Mouse (Mus musculus): ENCODE results near the gene Lrrc23. TPM values are rescaled to one million over a fixed set of nuclear protein-coding genes. Genes with fewer than 3 reads are reported as not detected.

Lrrc23 gene
- polyA plus RNA-seq (2014; fragmentation: Illumina TruSeq; extraction: RNeasy Lipid Tissue Mini Kit (QIAGEN cat#74804); ENCODE audit: low read depth, low replicate concordance) = 2.5 TPM

GRCm38 (mm10) chr6:124779222-124779983 is at the start of gene Lrrc23:
Gene Lrrc23 (minus strand): TSS chr6:124779727.

DNA sequence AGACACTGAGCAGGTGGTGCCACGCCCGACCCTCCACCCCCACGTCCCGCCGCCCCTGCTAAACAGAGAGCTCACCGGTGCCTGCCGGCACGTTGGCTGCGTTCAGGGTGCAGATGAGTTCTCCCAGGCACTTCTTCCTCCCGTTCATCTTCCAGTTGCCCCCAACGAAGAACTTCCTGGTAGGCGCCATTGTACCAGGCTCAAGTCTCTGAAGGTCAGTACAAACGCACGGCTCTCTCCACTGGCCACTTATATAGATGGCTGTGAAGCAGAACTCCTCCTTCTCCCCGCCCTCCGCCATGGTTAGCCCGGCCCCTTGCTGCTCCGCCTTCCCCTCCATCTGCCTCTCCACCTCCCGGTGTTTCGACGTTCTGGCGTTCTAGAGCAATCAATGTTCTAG is 34.4 kb upstream of the Lrrc23 start, which contains the start of gene Tpi1:
TSS of gene Tpi1 (minus strand) at position 364 of the 400 bp plus-strand sequence.

GRCm38 (mm10) chr6:124808358-124809012 is 29.0 kb upstream of the Lrrc23 start, which contains the start of gene Spsb2:
Gene Spsb2 (plus strand): TSS chr6:124808661.

DNA sequence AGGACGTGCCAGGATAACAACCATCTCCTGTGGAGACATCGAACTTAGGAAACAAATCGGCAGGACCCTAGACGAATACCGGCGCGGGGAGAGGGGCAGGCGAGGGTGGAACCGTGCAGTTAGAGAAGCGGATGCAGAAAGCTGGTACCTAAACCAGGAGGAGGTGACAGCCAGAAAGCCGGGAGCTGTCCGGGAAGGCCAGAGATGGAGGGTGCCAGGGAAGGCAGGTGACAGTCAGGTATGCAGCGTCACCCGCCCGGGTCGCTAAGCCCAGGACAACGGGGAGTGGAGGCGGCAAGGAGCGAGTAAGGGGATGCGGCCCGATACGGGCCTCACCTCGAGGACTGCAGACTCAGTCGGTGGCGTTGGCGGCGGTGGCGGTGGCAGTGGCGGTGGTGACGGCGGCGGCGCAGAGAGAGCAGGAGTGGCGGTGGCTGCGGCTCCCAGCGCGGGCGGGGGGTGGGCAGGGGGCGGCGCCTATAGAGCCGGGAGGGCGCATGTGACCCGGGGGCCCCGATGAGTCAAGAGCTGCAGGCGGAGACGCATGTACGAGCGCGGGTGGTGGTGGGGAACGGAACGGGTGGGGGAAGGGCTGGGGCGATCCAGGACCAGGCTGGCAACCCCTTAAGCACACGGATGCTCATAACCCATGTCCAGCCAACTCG is 10.3 kb downstream of the Lrrc23 start, which contains the start of gene Eno2:
TSS of gene Eno2 (minus strand) at position 573 of the 665 bp plus-strand sequence.

GRCm38 (mm10) chr6:124755831-124756595 is 23.5 kb downstream of the Lrrc23 start, which contains the start of the genes Gm45234 and Atn1:
Gene Gm45234 (minus strand): TSS chr6:124756021.
Gene Atn1 (minus strand): TSS chr6:124756524.

GRCm38 (mm10) chr6:124740888-124741761 is 38.4 kb downstream of the Lrrc23 start, which contains the start of gene Grcc10:
Gene Grcc10 (minus strand): TSS chr6:124741374.

DNA sequence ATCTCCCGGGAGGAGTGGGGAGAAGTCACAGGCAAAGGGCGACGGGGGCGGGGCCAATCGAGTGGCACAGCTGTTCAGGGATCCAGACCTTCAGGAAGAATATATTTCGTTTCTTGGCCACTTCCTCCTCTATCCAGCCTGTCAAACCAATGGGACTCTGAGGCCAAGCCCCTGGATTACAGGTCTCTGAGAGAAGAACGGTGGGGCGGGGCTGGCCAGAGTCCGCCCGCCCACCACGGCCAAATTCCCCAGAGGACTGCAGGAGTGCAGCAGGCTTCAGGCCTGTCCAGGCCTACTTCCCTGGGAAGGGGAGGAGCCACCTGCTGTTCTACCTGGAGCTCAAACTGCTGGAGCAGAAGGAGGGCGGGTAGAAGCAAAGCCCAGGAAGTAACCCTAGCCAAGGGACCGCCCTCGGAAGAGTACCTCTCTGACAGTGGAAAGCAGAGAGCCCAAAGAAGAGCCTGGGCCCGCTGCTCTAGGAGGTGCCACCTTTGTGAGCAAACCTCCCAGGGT is 41.0 kb downstream of the Lrrc23 start, which contains the start of gene Ptpn6:
TSS of gene Ptpn6 (minus strand) at position 204 of the 513 bp plus-strand sequence.

Other genes starting within 250 kb of the Lrrc23 start
- 35.1 TPM for gene C1s1, start 237.4 kb downstream of the Lrrc23 start, polyA plus RNA-seq (2014; fragmentation: Illumina TruSeq; extraction: RNeasy Lipid Tissue Mini Kit (QIAGEN cat#74804); ENCODE audit: low read depth, low replicate concordance)
- not detected for gene C1rb, start 209.4 kb downstream of the Lrrc23 start, polyA plus RNA-seq (2014; fragmentation: Illumina TruSeq; extraction: RNeasy Lipid Tissue Mini Kit (QIAGEN cat#74804); ENCODE audit: low read depth, low replicate concordance)
- not detected for gene C1s2, start 143.6 kb downstream of the Lrrc23 start, polyA plus RNA-seq (2014; fragmentation: Illumina TruSeq; extraction: RNeasy Lipid Tissue Mini Kit (QIAGEN cat#74804); ENCODE audit: low read depth, low replicate concordance)
- gene Lpcat3, start 116.7 kb downstream of the Lrrc23 start, polyA plus RNA-seq (2014; fragmentation: Illumina TruSeq; extraction: RNeasy Lipid Tissue Mini Kit (QIAGEN cat#74804); ENCODE audit: low read depth, low replicate concordance) = 38.0 TPM
- 95.4 TPM for gene Emg1, start 67.5 kb downstream of the Lrrc23 start, polyA plus RNA-seq (2014; fragmentation: Illumina TruSeq; extraction: RNeasy Lipid Tissue Mini Kit (QIAGEN cat#74804); ENCODE audit: low read depth, low replicate concordance)
- gene Phb2, start 67.4 kb downstream of the Lrrc23 start, polyA plus RNA-seq (2014; fragmentation: Illumina TruSeq; extraction: RNeasy Lipid Tissue Mini Kit (QIAGEN cat#74804); ENCODE audit: low read depth, low replicate concordance) = 219 TPM
- gene Ptpn6, start 41.0 kb downstream of the Lrrc23 start, polyA plus RNA-seq (2014; fragmentation: Illumina TruSeq; extraction: RNeasy Lipid Tissue Mini Kit (QIAGEN cat#74804); ENCODE audit: low read depth, low replicate concordance) = 4.0 TPM
- 240 TPM for gene Grcc10, start 38.4 kb downstream of the Lrrc23 start, polyA plus RNA-seq (2014; fragmentation: Illumina TruSeq; extraction: RNeasy Lipid Tissue Mini Kit (QIAGEN cat#74804); ENCODE audit: low read depth, low replicate concordance)
- not detected for gene Gm45234, start 23.7 kb downstream of the Lrrc23 start, polyA plus RNA-seq (2014; fragmentation: Illumina TruSeq; extraction: RNeasy Lipid Tissue Mini Kit (QIAGEN cat#74804); ENCODE audit: low read depth, low replicate concordance)
- gene Atn1, start 23.2 kb downstream of the Lrrc23 start, polyA plus RNA-seq (2014; fragmentation: Illumina TruSeq; extraction: RNeasy Lipid Tissue Mini Kit (QIAGEN cat#74804); ENCODE audit: low read depth, low replicate concordance) = 24.6 TPM
- 1.6 TPM for gene Eno2, start 10.1 kb downstream of the Lrrc23 start, polyA plus RNA-seq (2014; fragmentation: Illumina TruSeq; extraction: RNeasy Lipid Tissue Mini Kit (QIAGEN cat#74804); ENCODE audit: low read depth, low replicate concordance)
- gene Spsb2, start 28.9 kb upstream of the Lrrc23 start, polyA plus RNA-seq (2014; fragmentation: Illumina TruSeq; extraction: RNeasy Lipid Tissue Mini Kit (QIAGEN cat#74804); ENCODE audit: low read depth, low replicate concordance) = 3.0 TPM
- gene Tpi1, start 34.6 kb upstream of the Lrrc23 start, polyA plus RNA-seq (2014; fragmentation: Illumina TruSeq; extraction: RNeasy Lipid Tissue Mini Kit (QIAGEN cat#74804); ENCODE audit: low read depth, low replicate concordance) = 811 TPM
- gene Usp5, start 49.8 kb upstream of the Lrrc23 start, polyA plus RNA-seq (2014; fragmentation: Illumina TruSeq; extraction: RNeasy Lipid Tissue Mini Kit (QIAGEN cat#74804); ENCODE audit: low read depth, low replicate concordance) = 65.2 TPM
- 0.58 TPM for gene Cdca3, start 49.8 kb upstream of the Lrrc23 start, polyA plus RNA-seq (2014; fragmentation: Illumina TruSeq; extraction: RNeasy Lipid Tissue Mini Kit (QIAGEN cat#74804); ENCODE audit: low read depth, low replicate concordance)
- 11.1 TPM for gene Gnb3, start 60.5 kb upstream of the Lrrc23 start, polyA plus RNA-seq (2014; fragmentation: Illumina TruSeq; extraction: RNeasy Lipid Tissue Mini Kit (QIAGEN cat#74804); ENCODE audit: low read depth, low replicate concordance)
- 17.8 TPM for gene P3h3, start 78.0 kb upstream of the Lrrc23 start, polyA plus RNA-seq (2014; fragmentation: Illumina TruSeq; extraction: RNeasy Lipid Tissue Mini Kit (QIAGEN cat#74804); ENCODE audit: low read depth, low replicate concordance)
- gene Gpr162, start 84.3 kb upstream of the Lrrc23 start, polyA plus RNA-seq (2014; fragmentation: Illumina TruSeq; extraction: RNeasy Lipid Tissue Mini Kit (QIAGEN cat#74804); ENCODE audit: low read depth, low replicate concordance) = 1.1 TPM
- 0.42 TPM for gene Cd4, start 108.5 kb upstream of the Lrrc23 start, polyA plus RNA-seq (2014; fragmentation: Illumina TruSeq; extraction: RNeasy Lipid Tissue Mini Kit (QIAGEN cat#74804); ENCODE audit: low read depth, low replicate concordance)
- 1.6 TPM for gene Lag3, start 132.0 kb upstream of the Lrrc23 start, polyA plus RNA-seq (2014; fragmentation: Illumina TruSeq; extraction: RNeasy Lipid Tissue Mini Kit (QIAGEN cat#74804); ENCODE audit: low read depth, low replicate concordance)
- 217 TPM for gene Ptms, start 140.4 kb upstream of the Lrrc23 start, polyA plus RNA-seq (2014; fragmentation: Illumina TruSeq; extraction: RNeasy Lipid Tissue Mini Kit (QIAGEN cat#74804); ENCODE audit: low read depth, low replicate concordance)
- gene Mlf2, start 151.7 kb upstream of the Lrrc23 start, polyA plus RNA-seq (2014; fragmentation: Illumina TruSeq; extraction: RNeasy Lipid Tissue Mini Kit (QIAGEN cat#74804); ENCODE audit: low read depth, low replicate concordance) = 190 TPM
- gene Cops7a, start 185.8 kb upstream of the Lrrc23 start, polyA plus RNA-seq (2014; fragmentation: Illumina TruSeq; extraction: RNeasy Lipid Tissue Mini Kit (QIAGEN cat#74804); ENCODE audit: low read depth, low replicate concordance) = 103 TPM
- 0.86 TPM for gene Pianp, start 217.0 kb upstream of the Lrrc23 start, polyA plus RNA-seq (2014; fragmentation: Illumina TruSeq; extraction: RNeasy Lipid Tissue Mini Kit (QIAGEN cat#74804); ENCODE audit: low read depth, low replicate concordance)
- gene Zfp384, start 229.4 kb upstream of the Lrrc23 start, polyA plus RNA-seq (2014; fragmentation: Illumina TruSeq; extraction: RNeasy Lipid Tissue Mini Kit (QIAGEN cat#74804); ENCODE audit: low read depth, low replicate concordance) = 26.3 TPM

Data from heart, adult 10 weeks (tissue).